Mouse (Mus musculus) E14TG2a.4 (cell line): ENCODE results near the gene Smim23.

Experiments used
- CTCF ChIP-seq: conservative IDR thresholded peaks from 2 replicates; pipeline ENCODE4 v1.5.1; 2014; ENCODE audit warnings: low read length
- NANOG ChIP-seq: IDR thresholded peaks from 2 replicates; pipeline ENCODE4 v1.6.1; 2014; ENCODE audit warnings: borderline replicate concordance, low read length, mixed read lengths
- POU5F1 ChIP-seq: IDR thresholded peaks from 2 replicates; pipeline ENCODE4 v1.6.1; 2014; ENCODE audit warnings: low read length, borderline replicate concordance

- TF ChIP-seq CTCF (no peak), POU5F1 (no peak), NANOG (no peak)
Measured at GRCm38 (mm10) chr11:32782724-32783123, 41.7 kb downstream of the Smim23 start.
